Mouse (Mus musculus) thymus, postnatal 4 days (tissue): ENCODE results near the gene Ttc29.

Experiments
- DNase-seq: peaks from one replicate; pipeline ENCODE4 v3.0.0; 2021

Ttc29 gene

GRCm38 (mm10) chr8:78284805-78285204 is 71.7 kb downstream of the Ttc29 start:
- DNase-seq = no peak

- DNase-seq = no peak
Measured at GRCm38 (mm10) chr8:78285366-78285765, 72.3 kb downstream of the Ttc29 start.

GRCm38 (mm10) chr8:78289374-78289971 is 76.4 kb downstream of the Ttc29 start:
- DNase-seq = no peak

GRCm38 (mm10) chr8:78290274-78290673 is 77.2 kb downstream of the Ttc29 start:
- DNase-seq = no peak

GRCm38 (mm10) chr8:78295494-78295893 is 82.4 kb downstream of the Ttc29 start:
- no peak for DNase-seq

GRCm38 (mm10) chr8:78303579-78303978 is 90.5 kb downstream of the Ttc29 start:
- no peak for DNase-seq

- DNase-seq = no peak
Measured at GRCm38 (mm10) chr8:78306604-78307003, 93.5 kb downstream of the Ttc29 start.

GRCm38 (mm10) chr8:78307131-78307530 is 94.0 kb downstream of the Ttc29 start:
- no peak for DNase-seq

GRCm38 (mm10) chr8:78309539-78309938 is 96.4 kb downstream of the Ttc29 start:
- DNase-seq = no peak

GRCm38 (mm10) chr8:78315576-78315975 is 102.5 kb downstream of the Ttc29 start:
- no peak for DNase-seq

- DNase-seq = no peak
Measured at GRCm38 (mm10) chr8:78317666-78318065, 104.6 kb downstream of the Ttc29 start.

- DNase-seq = no peak
Measured at GRCm38 (mm10) chr8:78323391-78323790, 110.3 kb downstream of the Ttc29 start.

GRCm38 (mm10) chr8:78340689-78341529 is 127.8 kb downstream of the Ttc29 start:
- DNase-seq = no peak

- no peak for DNase-seq
Measured at GRCm38 (mm10) chr8:78342151-78342550, 129.1 kb downstream of the Ttc29 start.

GRCm38 (mm10) chr8:78344006-78344405 is 130.9 kb downstream of the Ttc29 start:
- DNase-seq = no peak

- DNase-seq = no peak
Measured at GRCm38 (mm10) chr8:78345705-78346104, 132.6 kb downstream of the Ttc29 start.

GRCm38 (mm10) chr8:78346131-78346621 is 133.1 kb downstream of the Ttc29 start:
- no peak for DNase-seq

- no peak for DNase-seq
Measured at GRCm38 (mm10) chr8:78353902-78354301, 140.8 kb downstream of the Ttc29 start.

- DNase-seq = no peak
Measured at GRCm38 (mm10) chr8:78354801-78355200, 141.7 kb downstream of the Ttc29 start.

GRCm38 (mm10) chr8:78390756-78391155 is 177.7 kb downstream of the Ttc29 start:
- no peak for DNase-seq

GRCm38 (mm10) chr8:78419272-78419671 is 206.2 kb downstream of the Ttc29 start:
- no peak for DNase-seq

- DNase-seq = no peak
Measured at GRCm38 (mm10) chr8:78420101-78420503, 207.0 kb downstream of the Ttc29 start.

GRCm38 (mm10) chr8:78423937-78424336 is 210.8 kb downstream of the Ttc29 start:
- DNase-seq = no peak

GRCm38 (mm10) chr8:78426455-78426854 is 213.4 kb downstream of the Ttc29 start:
- DNase-seq = no peak
